Comparison of ENCODE assay signal across 29 mouse cellular contexts in the genomic region with DNA sequence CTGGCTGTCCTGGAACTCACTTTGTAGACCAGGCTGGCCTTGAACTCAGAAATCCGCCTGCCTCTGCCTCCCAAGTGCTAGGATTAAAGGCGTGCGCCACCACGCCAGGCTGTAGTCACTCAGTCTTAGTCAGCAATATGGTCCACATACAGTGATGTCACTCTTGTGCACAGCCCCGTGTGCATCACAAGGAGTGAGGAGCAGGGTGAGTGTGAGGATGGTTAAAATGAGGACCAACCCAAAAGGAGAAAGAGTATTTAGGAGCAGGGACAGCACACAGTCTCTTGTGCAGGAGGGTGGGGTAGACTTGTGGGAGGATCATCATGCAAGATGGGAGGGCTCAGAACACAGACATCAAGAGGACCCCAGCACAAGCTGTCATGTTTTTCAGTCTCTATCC. TPM values are rescaled to one million over a fixed set of nuclear protein-coding genes. Genes with fewer than 3 reads are reported as not detected.
"Had no signal": no experiment of that assay in that cellular context is flagged by ENCODE, and none has a peak within 500 bp of the region (broad histone marks: within the 10 kb centered on the region; RNA-seq: fewer than 3 reads in every experiment).

No protein-coding gene starts in this region.

- ATAC-seq: midbrain, embryonic 13.5 days; midbrain, embryonic 16.5 days had no signal

- H3K27ac ChIP-seq: layer of hippocampus, adult 2 months; limb, embryonic 12.5 days; limb, embryonic 15.5 days; liver, embryonic 14.5 days; midbrain, embryonic 13.5 days; neural tube, embryonic 13.5 days had no signal

- H3K9me3 ChIP-seq: limb, embryonic 12.5 days; limb, embryonic 15.5 days; midbrain, embryonic 13.5 days; neural tube, embryonic 13.5 days had no signal

- H3K4me1 ChIP-seq: limb, embryonic 12.5 days; midbrain, embryonic 13.5 days; neural tube, embryonic 13.5 days had no signal

- H3K27me3 ChIP-seq: limb, embryonic 12.5 days; limb, embryonic 15.5 days; midbrain, embryonic 13.5 days; neural tube, embryonic 13.5 days had no signal

- H3K4me3 ChIP-seq: layer of hippocampus, adult 2 months; limb, embryonic 12.5 days; limb, embryonic 15.5 days; midbrain, embryonic 13.5 days; myocyte; neural tube, embryonic 13.5 days had no signal

- DNase-seq: kidney, adult 18-20 months; kidney, adult 9 months; kidney, postnatal 25 days; layer of hippocampus, adult 9-11 months; left cerebral cortex, postnatal 4 days; liver, postnatal 0 days; lung, embryonic 14.5 days; lung, postnatal 10 days; lung, postnatal 4 days; thymus, postnatal 25 days had no signal

- H3K36me3 ChIP-seq: limb, embryonic 12.5 days; limb, embryonic 15.5 days; midbrain, embryonic 13.5 days; neural tube, embryonic 13.5 days had no signal

- H3K9ac ChIP-seq: limb, embryonic 12.5 days; limb, embryonic 15.5 days; liver, embryonic 14.5 days; liver, postnatal 0 days; lung, embryonic 14.5 days; midbrain, embryonic 13.5 days; neural tube, embryonic 13.5 days had no signal

- H3K4me2 ChIP-seq: limb, embryonic 12.5 days; limb, embryonic 15.5 days; liver, embryonic 11.5 days; lung, embryonic 14.5 days; midbrain, embryonic 13.5 days; neural tube, embryonic 13.5 days had no signal

RNA-seq across cellular contexts. Expression of a gene that starts 49.6 kb away (rescaled TPM):
- total RNA-seq: layer of hippocampus, adult 2 months; layer of hippocampus, postnatal 25 days; left cerebral cortex, adult 18-20 months; left cerebral cortex, postnatal 4 days; megakaryocyte progenitor cell, adult 5-6 weeks; megakaryocyte-erythroid progenitor cell, adult 5-6 weeks; monocyte, adult 5-6 weeks had no signal
- polyA plus RNA-seq: kidney, embryonic 16.5 days; large intestine, adult 2 months; limb, embryonic 12.5 days; limb, embryonic 15.5 days; liver, embryonic 11.5 days; liver, embryonic 14.5 days; liver, postnatal 0 days; lung, embryonic 14.5 days; midbrain, embryonic 16.5 days; myocyte; neural tube, embryonic 13.5 days; small intestine, adult 2 months; spleen, adult 2 months; thymus, postnatal 0 days had no signal

RNA-seq across cellular contexts. Expression of a gene that starts 51.6 kb away (rescaled TPM):
- total RNA-seq: megakaryocyte-erythroid progenitor cell, adult 5-6 weeks; monocyte, adult 5-6 weeks had no signal
- polyA plus RNA-seq: large intestine, adult 2 months; limb, embryonic 15.5 days; liver, postnatal 0 days; myocyte; small intestine, adult 2 months had no signal
